Mouse (Mus musculus) heart, embryonic 15.5 days (tissue): Measurements from ENCODE around the gene Cox11. TPM values are rescaled to one million over a fixed set of nuclear protein-coding genes. Genes with fewer than 3 reads are reported as not detected.

Source experiments
- ATAC-seq: fragments of 200-750 bp; cut with Nextera tagmentation; replicated peaks from 2 replicates; pipeline ENCODE4 v1.8.0; 2017; ENCODE audit warnings: low read depth, moderate TSS enrichment; ENCODE audit not compliant: insufficient number of reproducible peaks, insufficient read depth, low FRiP score
- H3K27ac ChIP-seq: fragments of 300-500 bp; sonication (generic); 2 replicates; pipeline ENCODE4 v1.5.1; 2015; ENCODE audit warnings: mild to moderate bottlenecking, inconsistent platforms
- H3K27me3 ChIP-seq: fragments of 300-500 bp; sonication (generic); 2 replicates; pipeline ENCODE4 v1.6.1; 2015; ENCODE audit warnings: inconsistent platforms
- H3K36me3 ChIP-seq: fragments of 300-500 bp; sonication (generic); 2 replicates; pipeline ENCODE4 v1.6.1; 2015; ENCODE audit warnings: mild to moderate bottlenecking, inconsistent platforms
- H3K4me1 ChIP-seq: fragments of 300-500 bp; sonication (generic); replicated peaks from 2 replicates; pipeline ENCODE4 v1.6.1; 2015; ENCODE audit warnings: inconsistent platforms
- H3K4me2 ChIP-seq: fragments of 300-500 bp; sonication (generic); 2 replicates; pipeline ENCODE4 v1.6.1; 2015; ENCODE audit warnings: inconsistent platforms, mild to moderate bottlenecking, moderate library complexity
- H3K4me3 ChIP-seq: fragments of 300-500 bp; sonication (generic); 2 replicates; pipeline ENCODE4 v1.5.1; 2015; ENCODE audit warnings: mild to moderate bottlenecking, inconsistent platforms
- H3K9ac ChIP-seq: fragments of 300-500 bp; sonication (generic); 2 replicates; pipeline ENCODE4 v1.6.1; 2015; ENCODE audit warnings: mild to moderate bottlenecking, inconsistent platforms
- H3K9me3 ChIP-seq: fragments of 300-500 bp; sonication (generic); replicated peaks from 2 replicates; pipeline ENCODE4 v1.6.1; 2016; ENCODE audit warnings: inconsistent platforms
- WGBS: fragments of 180-500 bp; shearing (Covaris S2); methylation state at CpG from one replicate; pipeline ENCODE4 v1.1.7; 2015; ENCODE audit warnings: mixed read lengths; 5-methylcytosine and 5-hydroxymethylcytosine counted together
- polyA plus RNA-seq: library from polyadenylated mRNA; unstranded; fragments of >200 nt; fragmentation: Nextera tagmentation; extraction: Ambion mirVana; gene quantifications from 2 replicates; pipeline ENCODE4 v1.2.1, GENCODE M21; 2015

The Cox11 gene
- polyA plus RNA-seq, 1 experiment from 2014 or later = 36.4 TPM

DNA sequence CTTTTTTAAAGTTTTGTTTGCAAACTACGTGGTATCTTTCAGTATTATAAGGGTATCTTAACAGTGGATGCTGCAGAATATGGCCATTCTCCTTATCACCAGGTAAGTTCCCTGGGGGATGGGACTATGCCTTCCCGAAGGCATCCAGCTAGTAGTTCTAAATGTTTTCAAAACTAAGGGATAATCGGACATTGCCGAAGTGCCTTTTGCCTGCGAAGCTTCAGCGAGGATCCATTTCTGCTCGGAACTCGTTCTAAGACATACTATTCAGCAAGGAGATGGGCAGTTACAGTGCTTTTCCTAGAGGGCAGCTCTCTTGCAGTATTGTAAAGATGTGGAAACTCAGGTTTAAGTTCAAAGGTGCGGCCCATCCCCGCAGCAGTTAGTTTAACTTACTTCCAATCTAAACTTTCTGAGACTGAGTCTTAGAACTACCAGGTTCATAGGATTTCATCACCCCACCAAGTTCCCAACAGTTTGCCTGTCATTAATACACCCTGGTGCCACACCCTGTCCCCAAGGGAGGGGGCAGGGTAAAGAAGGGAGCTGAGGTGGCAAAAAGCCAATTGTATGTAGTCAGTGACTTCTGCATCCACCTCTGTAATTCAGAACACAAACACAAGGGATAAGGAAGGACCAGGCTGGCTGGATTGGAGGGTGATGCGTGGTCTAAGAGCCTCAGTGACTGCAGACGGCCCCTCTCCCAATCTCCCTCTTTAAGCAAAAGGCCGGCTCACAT lies 48.5 kb downstream of the Cox11 start:
- Histone ChIP-seq H3K27me3 (no peaks in the 10 kb centered on the region), H3K4me3 (peak overlapping the region; percentile 80), H3K9ac (peak overlapping the region; percentile 72), H3K36me3 (peaks cover 4% of the 10 kb centered on the region; the same call in 1 of the 2 replicates), H3K9me3 (no peaks in the 10 kb centered on the region), H3K27ac (no peak overlapping the region), H3K4me2 (peak overlapping the region; percentile 95), H3K4me1 (peaks cover 19% of the 10 kb centered on the region)
- WGBS = 69% methylated on average over 13 of the region's 13 CpGs
- no peak; the same call in 1 of the 2 replicates for ATAC-seq

DNA sequence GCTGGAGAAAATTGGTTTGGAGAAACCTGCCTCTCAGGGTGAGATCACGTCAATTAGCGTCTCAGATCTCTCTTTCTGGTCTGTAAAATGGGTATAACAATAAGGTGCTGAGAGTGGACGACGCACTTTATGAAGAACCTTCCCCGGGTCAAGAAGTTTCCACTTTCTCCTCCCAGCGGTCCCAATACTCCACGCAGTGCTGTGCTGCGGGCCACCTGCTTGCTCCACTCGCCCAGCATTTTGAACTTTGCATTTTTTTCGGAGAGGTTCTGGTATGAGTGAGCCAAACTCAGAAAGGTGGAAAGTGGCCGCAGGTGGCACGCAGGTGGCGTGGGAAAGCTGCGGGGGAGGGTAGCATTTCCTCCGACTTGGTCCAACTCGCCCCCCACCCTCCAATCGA lies 49.1 kb downstream of the Cox11 start:
- Histone ChIP-seq H3K9me3 (no peaks in the 10 kb centered on the region), H3K4me2 (peak overlapping the region; percentile 95), H3K4me3 (peak overlapping the region; percentile 80), H3K9ac (peak overlapping the region; percentile 72), H3K36me3 (peaks cover 4% of the 10 kb centered on the region; the same call in 1 of the 2 replicates), H3K27me3 (no peaks in the 10 kb centered on the region), H3K27ac (0 out of 2 replicates have a peak overlapping the region, but pooled peaks have one; percentile 29), H3K4me1 (peaks cover 19% of the 10 kb centered on the region)
- WGBS = under 1% methylated on average over 17 of the region's 17 CpGs
- ATAC-seq = peak; percentile 48

DNA sequence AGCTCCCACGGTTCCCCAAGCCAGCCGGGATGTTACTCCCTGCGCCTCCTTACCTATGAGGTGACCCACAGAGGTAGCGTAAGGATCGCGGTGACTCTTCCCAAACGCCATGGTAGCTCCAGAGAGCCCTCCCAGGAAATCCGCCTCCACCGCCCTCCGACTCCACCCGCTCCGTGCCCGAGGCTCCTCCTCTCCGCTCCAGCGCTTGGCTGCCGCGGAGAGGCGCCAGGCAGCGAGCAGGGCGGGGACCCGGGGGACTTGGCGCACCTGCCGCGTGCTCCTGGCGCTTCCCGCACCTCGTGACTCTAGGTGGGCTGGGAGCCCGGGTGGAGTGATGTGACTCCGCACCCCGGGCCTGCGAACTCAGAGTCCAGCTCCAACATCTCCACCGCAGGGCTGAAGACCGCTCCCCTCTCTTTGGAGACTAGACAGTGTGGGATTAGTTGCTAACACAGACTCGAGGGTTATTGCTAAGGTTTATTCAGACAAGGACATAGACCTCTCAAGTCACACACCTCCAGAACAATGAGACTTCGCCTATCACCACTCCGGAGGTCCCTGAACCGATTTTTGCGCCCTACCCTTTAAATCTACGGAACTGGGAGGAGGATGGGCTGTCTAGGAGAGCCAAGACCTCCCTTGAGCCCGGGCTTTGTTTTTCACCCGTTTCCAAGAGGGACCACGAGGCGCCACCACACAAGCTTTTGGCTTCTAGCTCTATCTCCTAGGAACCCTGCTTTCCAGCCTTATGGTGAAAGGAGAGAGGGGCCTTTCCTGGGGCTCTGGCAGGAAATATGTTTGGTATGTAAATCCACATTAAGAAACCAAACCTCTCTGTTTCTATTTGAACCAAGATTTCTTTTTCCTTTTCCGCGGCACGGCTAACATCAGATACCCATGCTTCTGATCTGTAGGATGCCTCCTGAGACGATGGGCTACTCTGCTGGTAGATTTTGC lies 49.8 kb downstream of the Cox11 start, which contains the start of gene Tom1l1:
Gene Tom1l1, minus strand, starts transcription at position 907 of the 957 bp plus-strand sequence.
- H3K4me1 ChIP-seq = peaks cover 19% of the 10 kb centered on the region
- 5% methylated on average over 47 of the region's 47 CpGs for WGBS
- H3K27ac ChIP-seq = 0 out of 2 replicates have a peak within 1 kb of the TSS, but pooled peaks have one; percentile 36
- peak within 1 kb of the TSS; percentile 95 for H3K4me2 ChIP-seq
- no peaks in the 10 kb centered on the region for H3K27me3 ChIP-seq
- peak within 1 kb of the TSS; percentile 72 for H3K9ac ChIP-seq
- H3K4me3 ChIP-seq = peak within 1 kb of the TSS; percentile 80
- peaks cover 4% of the 10 kb centered on the region; the same call in 1 of the 2 replicates for H3K36me3 ChIP-seq
- no peaks in the 10 kb centered on the region for H3K9me3 ChIP-seq
- peak; percentile 88 for ATAC-seq

DNA sequence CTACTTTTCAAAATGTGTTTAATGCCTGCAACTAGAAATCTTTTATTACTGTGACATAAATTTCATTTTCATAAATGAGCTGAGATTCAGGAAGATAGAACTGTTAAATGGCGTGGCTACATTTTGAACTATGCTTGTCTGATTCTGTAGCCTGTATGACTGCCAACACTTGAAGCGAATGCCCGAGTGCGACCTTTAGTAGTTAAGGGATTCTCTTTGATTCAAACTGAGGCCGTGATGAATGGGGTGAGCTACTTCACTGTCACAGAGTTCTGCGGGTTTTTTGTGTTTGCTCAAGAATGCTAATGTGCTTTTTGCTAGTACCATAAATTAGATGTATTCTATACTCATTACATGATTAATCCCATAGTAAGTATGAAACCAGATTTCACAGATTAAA lies 52.4 kb downstream of the Cox11 start:
- Histone ChIP-seq H3K9me3 (no peaks in the 10 kb centered on the region), H3K36me3 (no peaks in the 10 kb centered on the region), H3K4me1 (peaks cover 15% of the 10 kb centered on the region), H3K9ac (no peak overlapping the region), H3K27ac (no peak overlapping the region), H3K4me3 (no peak overlapping the region), H3K4me2 (no peak overlapping the region), H3K27me3 (no peaks in the 10 kb centered on the region)
- 64% methylated on average over 6 of the region's 6 CpGs for WGBS
- ATAC-seq = no peak

DNA sequence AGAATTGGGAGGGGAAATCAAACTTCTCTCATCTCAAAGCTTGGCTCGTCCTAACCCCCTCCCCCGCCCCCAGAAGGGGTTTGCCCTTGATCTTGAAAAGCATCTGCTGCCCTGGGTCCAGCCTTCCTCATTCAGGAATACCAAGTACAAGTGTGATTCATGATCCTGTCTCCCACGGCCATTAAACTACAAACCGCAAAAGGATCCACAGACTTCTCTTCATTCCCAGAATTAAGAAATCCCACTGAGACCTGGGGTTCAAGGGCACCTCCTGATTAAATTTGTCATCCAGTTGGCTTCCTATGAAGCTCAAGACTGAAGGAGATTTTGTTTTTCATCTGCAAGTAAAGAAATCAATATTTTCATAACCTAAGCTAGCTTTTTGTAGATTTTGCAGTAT lies 56.2 kb downstream of the Cox11 start:
- no peak overlapping the region for H3K9ac ChIP-seq
- no peaks in the 10 kb centered on the region for H3K36me3 ChIP-seq
- H3K4me1 ChIP-seq = peaks cover 5% of the 10 kb centered on the region
- H3K27ac ChIP-seq = no peak overlapping the region
- no peaks in the 10 kb centered on the region for H3K9me3 ChIP-seq
- no peak overlapping the region for H3K4me2 ChIP-seq
- ATAC-seq = no peak
- WGBS = 63% methylated on average over 4 of the region's 4 CpGs
- no peaks in the 10 kb centered on the region for H3K27me3 ChIP-seq
- no peak overlapping the region for H3K4me3 ChIP-seq

Other genes starting within 250 kb of the Cox11 start
- gene Hlf, start 247.3 kb upstream of the Cox11 start, polyA plus RNA-seq = 4.7 and 4.9 TPM in 2 replicates
- 12.3 and 14.0 TPM in 2 replicates for gene Stxbp4, start 89 bp upstream of the Cox11 start, polyA plus RNA-seq
- 26.8 and 28.9 TPM in 2 replicates for gene Tom1l1, start 50.2 kb downstream of the Cox11 start, polyA plus RNA-seq